ENCODE assay signal across 25 mouse cellular contexts in genomic region chr6:97289316-97289820, GRCm38 (mm10). TPM values are rescaled to one million over a fixed set of nuclear protein-coding genes. Genes with fewer than 3 reads are reported as not detected.
DNase-seq lines count a peak whose midpoint lies in the region; ATAC-seq and TF ChIP-seq lines count a peak whose summit lies in the region.
"Had no signal": no experiment of that assay in that cellular context is flagged by ENCODE, and none has a peak within 500 bp of the region (broad histone marks: within the 10 kb centered on the region; RNA-seq: fewer than 3 reads in every experiment).

No protein-coding gene starts in this region.

- TF ChIP-seq EP300 in CH12.LX (IDR thresholded peaks at IDR 0.05; ENCODE audit: low read length): no peak
- 0 out of 2 replicates have a peak, but pooled peaks have one; percentile 8 for TF ChIP-seq EP300 in liver, postnatal 0 days (IDR thresholded peaks at IDR 0.05; ENCODE audit: low read depth)

- DNase-seq in heart, adult 11 months: peak; percentile 76
- no peak for DNase-seq in heart, postnatal 14 days
- DNase-seq in CH12.LX (ENCODE audit: extremely low read depth): no peak
- DNase-seq in liver, postnatal 0 days: no peak
- DNase-seq in retina, postnatal 1 day: no peak
- no peak for DNase-seq in right cerebral cortex, postnatal 25 days
- DNase-seq: adrenal gland, postnatal 10 days; cerebellum, adult 18-20 months; cerebellum, postnatal 14 days; forebrain, postnatal 0 days; gastrocnemius, postnatal 14 days; kidney, adult 2 months; left cerebral cortex, postnatal 4 days; lung, adult 18-20 months; lung, postnatal 14 days; midbrain, embryonic 14.5 days; right cerebral cortex, postnatal 14 days had no signal

- TF ChIP-seq RAD21 in CH12.LX (IDR thresholded peaks at IDR 0.05; ENCODE audit: low read depth, low read length): no peak

- no peak overlapping the region for H3K4me3 ChIP-seq in intestine, embryonic 16.5 days (ENCODE audit: low read length)
- H3K4me3 ChIP-seq in intestine, embryonic 15.5 days (replicated peaks): no peak overlapping the region
- H3K4me3 ChIP-seq in CH12.LX (replicated peaks in 1 of 3; ENCODE audit: low read depth in 2 of 3, low read length in 2 of 3, poor library complexity in 1 of 3): no peak overlapping the region
- H3K4me3 ChIP-seq in liver, postnatal 0 days (ENCODE audit: low read depth, low read length): no peak overlapping the region
- H3K4me3 ChIP-seq: hindbrain, embryonic 10.5 days had no signal

- dilution Hi-C loops in CH12.LX (cut with MboI; ENCODE audit: extremely low pct_ligation_motif_present, extremely low pct_unique_long_range_greater_than_20kb, low sequenced_read_pairs): no loop called here

- intact Hi-C loops in heart, postnatal 14 days (cut with DNase I): no loop called here

- H3K4me2 ChIP-seq in intestine, embryonic 16.5 days (ENCODE audit: low read depth, low read length): no peak overlapping the region
- no peak overlapping the region for H3K4me2 ChIP-seq in intestine, embryonic 15.5 days (replicated peaks)
- peak overlapping the region; percentile 16; the same call in 1 of the 2 replicates for H3K4me2 ChIP-seq in CH12.LX (ENCODE audit: insufficient read depth, low read depth, poor library complexity, severe bottlenecking)
- peak overlapping the region; percentile 23; the same call in 1 of the 2 replicates for H3K4me2 ChIP-seq in liver, postnatal 0 days (ENCODE audit: low read depth, low read length)

- ATAC-seq in intestine, embryonic 16.5 days: no peak
- no peak for ATAC-seq in intestine, embryonic 15.5 days
- ATAC-seq in liver, postnatal 0 days: peak; percentile 61
- ATAC-seq: forebrain, postnatal 0 days; hindbrain, embryonic 16.5 days had no signal

- no peak overlapping the region for H3K9ac ChIP-seq in intestine, embryonic 16.5 days (ENCODE audit: low read depth, low read length)
- no peak overlapping the region for H3K9ac ChIP-seq in intestine, embryonic 15.5 days
- no peak overlapping the region for H3K9ac ChIP-seq in CH12.LX (ENCODE audit: insufficient read depth, low read depth)
- H3K9ac ChIP-seq in liver, postnatal 0 days (replicated peaks): no peak overlapping the region
- H3K9ac ChIP-seq: forebrain, postnatal 0 days had no signal

- no peaks in the 10 kb centered on the region for H3K79me2 ChIP-seq in CH12.LX (replicated peaks; ENCODE audit: control insufficient read depth, extremely low read depth, insufficient read depth, poor library complexity, severe bottlenecking)

- WGBS in intestine, embryonic 16.5 days: 54% methylated on average over 10 of the region's 10 CpGs
- WGBS in intestine, embryonic 15.5 days: 46% methylated on average over 10 of the region's 10 CpGs
- 25% methylated on average over 10 of the region's 10 CpGs for WGBS in liver, postnatal 0 days (ENCODE audit: insufficient replicate concordance)

- H3K9me3 ChIP-seq in intestine, embryonic 16.5 days (ENCODE audit: control insufficient read depth, low read length): no peaks in the 10 kb centered on the region
- H3K9me3 ChIP-seq in intestine, embryonic 15.5 days: no peaks in the 10 kb centered on the region
- H3K9me3 ChIP-seq in CH12.LX (replicated peaks; ENCODE audit: low read length): no peaks in the 10 kb centered on the region
- no peaks in the 10 kb centered on the region for H3K9me3 ChIP-seq in liver, postnatal 0 days (ENCODE audit: low read length)
- H3K9me3 ChIP-seq: hindbrain, embryonic 10.5 days had no signal

- in situ Hi-C loops in CH12.LX (cut with MboI; ENCODE audit: low pct_ligation_motif_present, low pct_unique_long_range_greater_than_20kb, low sequenced_read_pairs): no loop called here

- H3K4me1 ChIP-seq in intestine, embryonic 16.5 days (ENCODE audit: control insufficient read depth, insufficient read depth, low read length): peaks cover 9% of the 10 kb centered on the region; the same call in 1 of the 2 replicates
- peaks cover 8% of the 10 kb centered on the region; the same call in 1 of the 2 replicates for H3K4me1 ChIP-seq in intestine, embryonic 15.5 days (replicated peaks)
- H3K4me1 ChIP-seq in CH12.LX (ENCODE audit: control insufficient read depth in 1 of 2, insufficient read depth in 2 of 2): peaks cover 18 to 43% of the 10 kb centered on the region in 2 experiments
- peaks cover 23% of the 10 kb centered on the region for H3K4me1 ChIP-seq in liver, postnatal 0 days (ENCODE audit: insufficient read depth)

- peak overlapping the region; percentile 30; the same call in 1 of the 2 replicates for H3K27ac ChIP-seq in intestine, embryonic 16.5 days (ENCODE audit: low read length)
- no peak overlapping the region for H3K27ac ChIP-seq in intestine, embryonic 15.5 days
- H3K27ac ChIP-seq in CH12.LX (ENCODE audit: insufficient read depth, low read depth): no peak overlapping the region
- H3K27ac ChIP-seq in liver, postnatal 0 days (ENCODE audit: low read depth): peak overlapping the region; percentile 83
- H3K27ac ChIP-seq: hindbrain, embryonic 10.5 days; kidney, postnatal 0 days had no signal

- TF ChIP-seq CTCF in CH12.LX (conservative IDR thresholded peaks at IDR 0.05 in 1 of 2, IDR thresholded peaks at IDR 0.05 in 1 of 2; ENCODE audit: low read depth in 2 of 2, low read length in 2 of 2): no peak
- TF ChIP-seq CTCF in liver, postnatal 0 days (IDR thresholded peaks at IDR 0.05; ENCODE audit: low read depth): no peak

- TF ChIP-seq POLR2A in CH12.LX (IDR thresholded peaks at IDR 0.05; ENCODE audit: low read depth, low read length): no peak

- no peaks in the 10 kb centered on the region for H3K27me3 ChIP-seq in intestine, embryonic 16.5 days (replicated peaks; ENCODE audit: control insufficient read depth, insufficient read depth, low read length)
- no peaks in the 10 kb centered on the region for H3K27me3 ChIP-seq in intestine, embryonic 15.5 days (replicated peaks)
- no peaks in the 10 kb centered on the region for H3K27me3 ChIP-seq in CH12.LX (replicated peaks)
- H3K27me3 ChIP-seq in liver, postnatal 0 days (ENCODE audit: insufficient read depth, low read length): no peaks in the 10 kb centered on the region

- peaks cover 3% of the 10 kb centered on the region; the same call in 1 of the 2 replicates for H3K36me3 ChIP-seq in intestine, embryonic 16.5 days (ENCODE audit: control insufficient read depth, insufficient read depth, low read length)
- H3K36me3 ChIP-seq in intestine, embryonic 15.5 days: no peaks in the 10 kb centered on the region
- H3K36me3 ChIP-seq in CH12.LX (replicated peaks in 1 of 2; ENCODE audit: control insufficient read depth in 1 of 2, insufficient read depth in 1 of 2, low read length in 1 of 2): no peaks in the 10 kb centered on the region
- peaks cover 28% of the 10 kb centered on the region for H3K36me3 ChIP-seq in liver, postnatal 0 days (replicated peaks; ENCODE audit: insufficient read depth, low read length)

TF ChIP-seq in CH12.LX, 34 proteins besides CTCF, POLR2A, EP300 and RAD21:
- TF ChIP-seq MAFK (IDR thresholded peaks at IDR 0.05; ENCODE audit: insufficient replicate concordance, low read length) (no peak), KAT2A (IDR thresholded peaks at IDR 0.05; ENCODE audit: insufficient replicate concordance, low read length) (no peak), TCF12 (IDR thresholded peaks at IDR 0.05; ENCODE audit: low read depth, low read length) (no peak), SIN3A (IDR thresholded peaks at IDR 0.05; ENCODE audit: low read length) (no peak), UBTF (IDR thresholded peaks at IDR 0.05; ENCODE audit: low read depth, low read length) (no peak), IRF4 (IDR thresholded peaks at IDR 0.05; ENCODE audit: low read depth, low read length) (no peak), USF1 (IDR thresholded peaks at IDR 0.05; ENCODE audit: low read depth, low read length) (no peak), NRF1 (IDR thresholded peaks at IDR 0.05; ENCODE audit: low read depth, low read length) (no peak), PAX5 (IDR thresholded peaks at IDR 0.05; ENCODE audit: low read length) (no peak), E2F4 (IDR thresholded peaks at IDR 0.05; ENCODE audit: insufficient replicate concordance, low read depth, low read length) (no peak), ETS1 (conservative IDR thresholded peaks at IDR 0.05; ENCODE audit: low read depth, low read length) (no peak), JUN (IDR thresholded peaks at IDR 0.05; ENCODE audit: insufficient read depth, low read depth, low read length) (no peak), MAX (IDR thresholded peaks at IDR 0.05; ENCODE audit: low read length) (no peak), MAZ (IDR thresholded peaks at IDR 0.05; ENCODE audit: low read depth, low read length) (no peak), POLR2AphosphoS2 (IDR thresholded peaks at IDR 0.05; ENCODE audit: low read depth, low read length) (no peak), MXI1 (IDR thresholded peaks at IDR 0.05; ENCODE audit: low read depth, low read length) (no peak), CHD1 (IDR thresholded peaks at IDR 0.05; ENCODE audit: low read depth, low read length) (no peak), JUND (conservative IDR thresholded peaks at IDR 0.05; ENCODE audit: low read depth, low read length) (no peak), GABPA (IDR thresholded peaks at IDR 0.05; ENCODE audit: insufficient replicate concordance, low read depth, low read length) (no peak), ZKSCAN1 (IDR thresholded peaks at IDR 0.05; ENCODE audit: borderline replicate concordance, low read depth, low read length) (no peak)
TF ChIP-seq in CH12.LX: peak in this region for 0.

RNA-seq across cellular contexts. Expression of gene Lmod3, which starts 36.8 kb away (rescaled TPM):
- 10 to 100 TPM; 50.2 to 55.6 TPM for total RNA-seq in heart, postnatal 14 days (2021)
- polyA plus RNA-seq in intestine, embryonic 16.5 days (2015; fragmentation: Nextera tagmentation; extraction: Ambion mirVana): 0.06 and 0.12 TPM in 2 replicates
- polyA plus RNA-seq in intestine, embryonic 15.5 days (2015; fragmentation: Nextera tagmentation; extraction: Ambion mirVana): 0.16 TPM in 1 of 2 replicates, not detected in the other
- not detected in 2 replicates for total RNA-seq in CH12.LX (2012; rRNA removed)
- total RNA-seq in CH12.LX (2014; rRNA removed): not detected in 2 replicates
- not detected in 2 replicates for polyA plus RNA-seq in CH12.LX (2012; ENCODE audit: insufficient read length, low read depth)
- polyA plus RNA-seq in liver, postnatal 0 days (2015; fragmentation: Nextera tagmentation; extraction: Ambion mirVana): 0.11 and 0.77 TPM in 2 replicates
- total RNA-seq: layer of hippocampus, postnatal 14 days; megakaryocyte, adult 5-6 weeks had no signal
- polyA plus RNA-seq: forebrain, embryonic 11.5 days; hindbrain, embryonic 10.5 days; hindbrain, embryonic 16.5 days; midbrain, embryonic 14.5 days had no signal

Comparison
In these comparisons a context has a peak if more than half of its experiments do, and no peak if none do; other contexts are left out.
1. H3K27ac ChIP-seq: peak in intestine, embryonic 16.5 days (single experiment) and liver, postnatal 0 days (single experiment); none in intestine, embryonic 15.5 days (single experiment) and CH12.LX (single experiment).
2. H3K4me2 ChIP-seq: peak in CH12.LX (single experiment) and liver, postnatal 0 days (single experiment); none in intestine, embryonic 16.5 days (single experiment) and intestine, embryonic 15.5 days (single experiment).